Mouse (Mus musculus): ENCODE measurements around the gene Sgf29.

The Sgf29 gene

DNA sequence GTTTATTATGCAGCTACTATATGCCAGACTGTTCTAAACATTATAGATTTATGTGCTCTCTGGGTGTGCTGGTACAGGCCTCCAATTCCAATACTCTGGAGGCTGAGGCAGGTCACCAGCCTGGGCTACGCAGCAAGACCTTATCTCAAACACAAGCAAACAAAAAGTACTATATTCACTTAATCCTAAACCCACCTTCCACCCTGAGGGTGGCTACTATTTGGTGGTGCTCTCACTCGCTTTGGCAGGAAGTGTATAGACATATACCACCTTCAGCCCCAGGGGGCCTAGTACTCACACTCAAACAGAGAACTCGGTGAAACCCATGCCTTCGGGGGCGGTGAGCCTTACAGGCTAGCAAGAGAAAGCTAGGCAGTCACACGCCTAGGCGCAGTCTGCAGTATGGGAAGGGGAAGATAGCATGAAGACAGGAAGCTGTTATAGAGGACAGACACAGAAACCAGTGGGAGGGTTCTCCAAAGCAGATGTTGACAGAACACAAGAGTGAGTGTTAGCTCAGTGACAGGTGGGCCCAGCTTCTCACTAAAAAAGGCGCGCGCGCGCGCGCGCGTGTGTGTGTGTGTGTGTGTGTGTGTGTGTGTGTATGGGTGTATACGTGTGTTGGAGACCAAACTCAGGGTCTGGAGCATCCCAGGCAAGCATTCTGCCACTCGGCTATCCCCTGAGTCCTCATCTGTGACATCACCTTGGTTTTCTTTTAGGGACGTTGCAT is 58.5 kb downstream of the Sgf29 start, which contains the start of gene Coro1a:
Gene Coro1a, minus strand, starts transcription at position 346 of the 733 bp plus-strand sequence.
- ATAC-seq (ENCODE audit: low TSS enrichment), result no peak

DNA sequence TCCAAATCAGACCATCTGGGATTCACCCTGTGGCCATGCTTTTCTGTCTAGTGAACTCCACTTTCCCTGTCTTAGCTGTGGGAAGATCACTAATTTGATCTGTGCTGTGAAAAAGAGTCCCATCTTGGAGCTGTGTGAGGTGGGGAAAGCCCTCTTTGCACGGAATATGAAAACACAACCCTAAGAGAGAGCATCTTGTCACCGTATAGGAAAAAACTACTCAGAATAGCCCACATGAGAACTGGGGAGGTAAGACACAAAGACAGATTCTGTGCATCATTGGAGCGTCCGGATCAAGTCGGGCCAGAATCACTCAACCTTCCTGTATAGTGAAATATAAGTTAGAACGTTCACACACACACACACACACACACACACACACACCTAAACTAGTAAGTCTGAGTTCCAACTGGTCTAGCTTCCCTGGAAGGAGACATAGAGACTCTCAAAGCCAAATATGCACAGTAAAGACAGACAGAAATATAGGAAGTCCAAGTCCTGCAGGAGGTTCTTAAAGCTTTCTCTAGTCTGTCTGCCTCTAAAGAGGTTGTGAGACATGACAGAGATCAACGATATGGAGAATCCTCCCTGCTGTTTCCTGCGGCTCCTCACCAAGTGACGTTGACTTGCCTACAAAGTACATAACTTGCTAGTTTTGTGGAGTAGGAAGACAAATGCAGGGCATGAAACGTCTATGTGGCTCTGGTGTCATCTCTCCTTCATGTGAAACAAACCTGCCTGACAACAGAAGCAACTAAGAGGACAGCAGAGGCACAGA is 59.3 kb downstream of the Sgf29 start:
- no peak for ATAC-seq (ENCODE audit: low TSS enrichment)

DNA sequence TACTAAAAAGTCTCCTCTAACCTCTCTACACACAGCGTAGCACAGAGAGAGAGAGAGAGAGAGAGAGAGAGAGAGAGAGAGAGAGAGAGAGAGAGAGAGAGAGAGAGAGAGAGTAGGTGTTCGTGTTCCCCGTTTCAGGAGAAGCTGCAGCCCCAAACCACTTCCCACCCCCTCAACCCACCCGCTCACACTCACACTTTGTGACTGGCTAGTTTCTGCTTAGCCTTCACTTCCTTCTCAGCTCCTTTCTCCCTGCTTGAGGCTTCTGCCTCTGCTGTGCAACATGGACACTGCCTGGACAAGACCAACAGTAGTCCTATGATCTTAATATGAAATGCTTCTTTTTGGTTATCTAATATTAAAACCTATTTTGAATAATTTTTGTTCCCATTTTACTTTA is 61.2 kb downstream of the Sgf29 start:
- no peak for ATAC-seq (ENCODE audit: low TSS enrichment)

DNA sequence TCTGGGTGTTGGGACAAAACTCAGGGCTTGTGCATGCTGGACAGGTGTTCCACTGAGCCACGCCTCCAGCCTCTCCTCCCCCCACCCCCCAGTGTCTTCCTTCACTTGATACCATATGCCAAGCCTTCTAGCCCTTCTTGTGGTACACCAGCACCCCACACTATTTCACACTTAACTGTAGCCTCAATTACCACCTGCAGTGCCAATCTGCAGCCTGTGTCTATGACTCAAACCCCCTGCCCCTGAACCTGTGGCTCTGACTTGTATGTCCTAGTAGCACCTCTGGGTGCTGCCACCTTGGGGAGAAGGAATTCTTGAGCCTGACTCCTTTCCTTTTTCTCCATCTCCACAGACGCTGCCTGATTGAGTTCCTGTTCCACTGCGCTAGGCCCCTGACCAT is 62.8 kb downstream of the Sgf29 start:
- no peak for ATAC-seq (ENCODE audit: low TSS enrichment)

DNA sequence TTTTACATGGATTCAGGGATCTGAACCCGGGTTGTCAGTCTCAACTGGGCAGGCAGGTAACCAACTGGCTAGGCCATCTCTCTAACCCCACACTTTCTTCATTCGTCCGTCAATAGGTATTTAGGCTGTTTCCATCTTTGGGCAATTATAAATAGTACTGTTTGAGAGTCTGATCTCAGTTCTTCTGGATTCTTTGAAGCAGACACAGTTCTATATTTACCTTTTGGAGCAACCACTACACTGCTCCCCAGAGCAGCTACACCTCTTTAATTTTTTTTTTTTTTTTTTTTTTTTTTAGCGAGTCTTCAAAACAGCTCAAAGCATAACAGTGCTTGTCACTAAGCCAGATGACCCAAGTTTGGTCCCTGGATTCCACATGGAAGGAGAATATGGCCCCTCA is 66.6 kb downstream of the Sgf29 start:
- peak; percentile 62; the same call in 1 of the 2 replicates for ATAC-seq (ENCODE audit: low TSS enrichment)

GRCm38 (mm10) chr7:126717566-126717965 is 68.5 kb downstream of the Sgf29 start:
- ATAC-seq (ENCODE audit: low TSS enrichment), result no peak

GRCm38 (mm10) chr7:126718787-126719337 is 69.8 kb downstream of the Sgf29 start:
- ATAC-seq (ENCODE audit: low TSS enrichment), result peak; percentile 57

- ATAC-seq (ENCODE audit: low TSS enrichment), result no peak
These were observed 72.5 kb downstream of the Sgf29 start for GRCm38 (mm10) chr7:126721635-126722034.
